Mouse (Mus musculus) myocyte (in vitro differentiated cells): ENCODE data around the gene Cacna1d. TPM values are rescaled to one million over a fixed set of nuclear protein-coding genes. Genes with fewer than 3 reads are reported as not detected.

Experiments
- H3K27me3 ChIP-seq: one replicate; pipeline ENCODE4 v1.6.1; 2011; ENCODE audit not compliant: control insufficient read depth, insufficient read depth, insufficient read length
- H3K36me3 ChIP-seq: one replicate; pipeline ENCODE4 v1.6.1; 2011; ENCODE audit not compliant: control insufficient read depth, insufficient read depth
- H3K4me2 ChIP-seq: one replicate; pipeline ENCODE4 v1.6.1; 2011; ENCODE audit warnings: low read depth, control low read depth
- H3K4me3 ChIP-seq: one replicate; pipeline ENCODE4 v1.5.1; 2011; ENCODE audit warnings: mild to moderate bottlenecking, control low read depth, moderate library complexity
- H3K79me2 ChIP-seq: one replicate; pipeline ENCODE4 v1.6.1; 2011; ENCODE audit not compliant: control insufficient read depth, insufficient read depth
- H3ac ChIP-seq: one replicate; pipeline ENCODE4 v1.6.1; 2011; ENCODE audit not compliant: control insufficient read depth, insufficient read length
- CEBPB ChIP-seq: IDR thresholded peaks from 2 replicates; pipeline ENCODE4 v1.6.1; 2011; ENCODE audit warnings: mild to moderate bottlenecking, moderate library complexity; ENCODE audit not compliant: poor library complexity, insufficient read depth, severe bottlenecking
- E2F4 ChIP-seq: IDR thresholded peaks from one replicate; pipeline ENCODE4 v1.6.1; 2011; ENCODE audit warnings: mild to moderate bottlenecking, control low read depth, moderate library complexity; ENCODE audit not compliant: insufficient read depth
- MAX ChIP-seq: IDR thresholded peaks from one replicate; pipeline ENCODE4 v1.6.1; 2011; ENCODE audit warnings: low read depth, mild to moderate bottlenecking, control low read depth
- MYOG ChIP-seq, 3 experiments: IDR thresholded peaks; one replicate each; pipeline ENCODE4 v1.6.1; 2011; ENCODE audit warnings: control low read depth in 2 of 3, low read depth in 2 of 3, mild to moderate bottlenecking in 2 of 3; ENCODE audit not compliant: insufficient read length in 2 of 3, control insufficient read depth in 1 of 3, insufficient read depth in 1 of 3
- POLR2A ChIP-seq: IDR thresholded peaks from one replicate; pipeline ENCODE4 v1.6.1; 2011; ENCODE audit warnings: low read depth, mild to moderate bottlenecking, control low read depth, moderate library complexity; ENCODE audit not compliant: insufficient read length
- POLR2AphosphoS2 ChIP-seq: IDR thresholded peaks from one replicate; pipeline ENCODE4 v1.6.1; 2011; ENCODE audit warnings: low read depth, control low read depth; ENCODE audit not compliant: insufficient read length
- REST ChIP-seq: IDR thresholded peaks from one replicate; pipeline ENCODE4 v1.6.1; 2011; ENCODE audit warnings: mild to moderate bottlenecking, control low read depth, moderate library complexity; ENCODE audit not compliant: insufficient read depth, insufficient read length
- SRF ChIP-seq: IDR thresholded peaks from one replicate; pipeline ENCODE4 v1.6.1; 2011; ENCODE audit warnings: low read depth; ENCODE audit not compliant: control insufficient read depth, insufficient read length
- TCF12 ChIP-seq: IDR thresholded peaks from one replicate; pipeline ENCODE4 v1.6.1; 2011; ENCODE audit warnings: mild to moderate bottlenecking, control low read depth; ENCODE audit not compliant: poor library complexity, insufficient read depth, severe bottlenecking
- TCF3 ChIP-seq: IDR thresholded peaks from one replicate; pipeline ENCODE4 v1.6.1; 2011; ENCODE audit warnings: low read depth, control low read depth; ENCODE audit not compliant: insufficient read length
- USF1 ChIP-seq: IDR thresholded peaks from one replicate; pipeline ENCODE4 v1.6.1; 2011; ENCODE audit warnings: low read depth, mild to moderate bottlenecking, control low read depth, moderate library complexity
- polyA plus RNA-seq: library from polyadenylated mRNA; unstranded; fragments of >200 nt; fragmentation: generic; extraction: Trizol; gene quantifications from one replicate; pipeline ENCODE4 v1.2.1, GENCODE M21; 2012; ENCODE audit warnings: missing spikeins

Gene Cacna1d
- polyA plus RNA-seq, 1 experiment, result not detected

DNA sequence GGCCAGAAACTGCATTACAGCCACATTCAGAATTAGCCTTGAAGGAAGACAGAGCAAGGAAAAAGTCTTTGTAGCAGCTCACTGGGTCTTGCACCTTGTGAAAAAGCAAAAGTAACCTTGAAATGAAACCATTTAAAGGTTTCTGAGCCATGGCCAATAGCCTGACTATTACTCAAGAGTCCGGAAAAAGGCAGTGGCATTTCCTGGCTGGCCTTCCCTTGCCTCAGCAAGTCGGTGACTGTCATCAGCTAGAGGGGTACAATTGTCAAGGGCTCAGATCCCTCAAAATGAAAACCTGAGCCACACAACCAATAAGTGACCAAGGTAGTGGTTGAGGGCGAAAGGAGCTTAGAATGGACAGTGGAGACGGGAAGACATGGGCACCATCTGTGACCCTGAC, 66.6 kb downstream of the Cacna1d start:
- Histone ChIP-seq H3K4me3 (no peak overlapping the region), H3ac (no peak overlapping the region), H3K36me3 (no peaks in the 10 kb centered on the region), H3K27me3 (peaks cover 2% of the 10 kb centered on the region), H3K79me2 (no peaks in the 10 kb centered on the region), H3K4me2 (no peak overlapping the region)
- TF ChIP-seq MYOG (IDR thresholded peaks at IDR 0.05; ENCODE audit: control insufficient read depth in 1 of 3, insufficient read depth in 1 of 3, insufficient read length in 2 of 3, low read depth in 2 of 3) (no peak), TCF3 (no peak), E2F4 (no peak), MAX (no peak), TCF12 (no peak), SRF (no peak)

DNA sequence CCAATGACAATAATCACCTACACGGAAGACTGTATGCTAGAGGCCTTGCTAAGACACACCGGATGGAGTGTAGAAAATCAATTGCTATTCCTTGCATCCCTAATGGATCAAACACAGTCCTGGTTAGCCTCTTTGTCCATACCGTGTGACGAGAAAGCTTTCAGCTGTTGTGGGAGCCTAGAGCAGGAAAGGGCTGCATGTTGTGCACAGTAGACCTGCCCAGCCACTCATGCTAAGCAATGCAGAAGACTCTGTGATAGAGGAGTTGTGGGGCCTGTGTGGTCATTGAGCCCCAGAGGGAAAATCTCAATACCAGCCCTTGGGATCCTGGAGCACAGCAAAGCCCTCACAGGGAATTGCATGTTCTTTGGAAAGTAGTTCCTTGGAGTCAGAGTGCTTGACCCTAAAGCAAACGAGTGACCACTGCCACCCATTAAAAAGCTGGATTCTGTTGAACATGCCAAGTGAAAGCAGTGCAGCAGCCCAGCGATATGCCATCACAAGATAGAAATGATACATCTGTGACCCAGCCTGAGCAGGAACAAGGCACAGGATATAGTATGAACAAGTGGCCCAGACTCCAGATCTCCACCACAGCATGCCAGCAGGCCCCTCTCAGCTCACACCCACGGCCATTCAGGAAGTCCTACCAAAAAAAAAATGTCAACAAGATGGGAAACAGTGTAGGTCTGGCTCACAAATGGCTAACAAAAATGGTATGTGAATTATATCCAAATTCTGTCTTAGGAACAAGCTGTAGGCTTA, 68.7 kb downstream of the Cacna1d start:
- Histone ChIP-seq H3K79me2 (no peaks in the 10 kb centered on the region), H3K36me3 (no peaks in the 10 kb centered on the region), H3K4me2 (no peak overlapping the region), H3K27me3 (no peaks in the 10 kb centered on the region), H3ac (no peak overlapping the region), H3K4me3 (no peak overlapping the region)
- TF ChIP-seq TCF12 (no peak), CEBPB (no peak), MYOG (IDR thresholded peaks at IDR 0.05; ENCODE audit: control insufficient read depth in 1 of 3, insufficient read depth in 1 of 3, insufficient read length in 2 of 3, low read depth in 2 of 3) (no peak), POLR2A (no peak)

DNA sequence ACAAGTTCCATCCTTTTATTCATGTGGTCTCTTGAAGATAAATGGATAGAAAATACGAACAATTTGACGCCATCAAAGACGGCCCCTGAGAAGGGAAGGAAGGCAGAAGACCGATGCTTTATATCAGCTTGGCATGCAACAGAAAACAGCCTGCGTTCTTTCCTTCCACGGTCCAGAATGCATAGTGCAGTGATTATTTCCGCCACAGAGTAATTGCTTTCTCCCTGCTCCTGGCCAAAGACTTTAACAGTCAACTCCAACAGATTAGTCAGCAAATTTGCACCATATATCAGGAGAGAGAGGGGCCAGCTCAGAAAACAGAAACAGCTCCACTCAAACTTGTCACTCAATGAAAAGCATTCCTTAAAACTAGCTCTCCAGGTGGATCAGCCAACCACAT, 71.8 kb downstream of the Cacna1d start:
- no peaks in the 10 kb centered on the region for H3K36me3 ChIP-seq
- H3K79me2 ChIP-seq, result no peaks in the 10 kb centered on the region
- no peaks in the 10 kb centered on the region for H3K27me3 ChIP-seq
- H3ac ChIP-seq, result no peak overlapping the region
- no peak overlapping the region for H3K4me3 ChIP-seq
- TF ChIP-seq USF1, result no peak
- no peak overlapping the region for H3K4me2 ChIP-seq

DNA sequence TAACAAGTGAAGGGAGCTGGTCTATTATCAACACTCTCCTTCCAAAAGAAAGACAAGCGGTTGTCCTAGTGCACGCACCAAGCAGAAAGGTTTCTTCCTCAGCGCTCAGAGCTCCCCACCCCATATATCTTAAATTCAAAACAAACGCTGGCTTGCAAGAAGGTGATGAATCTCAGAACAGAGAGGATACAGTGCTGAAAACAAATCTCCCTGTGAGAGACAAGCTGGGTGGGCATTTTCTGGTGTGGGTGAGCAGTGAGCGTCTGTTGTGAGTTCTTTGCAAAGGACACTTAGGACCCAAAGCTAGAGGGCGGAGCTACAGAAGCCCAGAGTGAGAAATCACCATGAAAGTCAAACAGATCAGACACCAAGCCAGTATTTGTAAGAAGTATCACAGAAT, 72.2 kb downstream of the Cacna1d start:
- Histone ChIP-seq H3K36me3 (no peaks in the 10 kb centered on the region), H3K79me2 (no peaks in the 10 kb centered on the region), H3K27me3 (no peaks in the 10 kb centered on the region), H3ac (no peak overlapping the region), H3K4me2 (no peak overlapping the region), H3K4me3 (no peak overlapping the region)
- no peak for TF ChIP-seq CEBPB
- TF ChIP-seq POLR2AphosphoS2, result no peak

DNA sequence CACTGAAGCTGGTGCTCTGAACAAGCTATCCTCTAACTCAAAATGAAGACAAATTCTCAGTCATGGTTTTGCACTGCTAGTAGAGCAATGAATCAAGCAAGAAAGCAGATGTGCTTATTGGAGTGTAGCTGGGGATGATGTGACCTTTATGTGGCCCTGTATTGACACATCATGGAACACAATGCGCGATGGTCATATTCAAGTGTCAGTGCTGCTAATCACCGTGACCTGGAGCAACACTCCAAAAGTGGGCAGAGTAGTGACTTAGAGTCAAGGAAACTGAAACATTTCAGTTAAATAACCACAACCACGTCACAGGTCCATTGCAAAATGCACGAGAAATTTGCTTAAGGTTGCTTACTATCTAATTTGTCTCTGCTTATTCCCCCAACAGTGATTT, 75.4 kb downstream of the Cacna1d start:
- Histone ChIP-seq H3K79me2 (no peaks in the 10 kb centered on the region), H3ac (no peak overlapping the region), H3K4me2 (no peak overlapping the region), H3K4me3 (no peak overlapping the region), H3K27me3 (no peaks in the 10 kb centered on the region), H3K36me3 (no peaks in the 10 kb centered on the region)
- no peak for TF ChIP-seq REST
- no peak for TF ChIP-seq POLR2A
- no peak for TF ChIP-seq TCF3
- no peak for TF ChIP-seq SRF
- TF ChIP-seq TCF12, result no peak

DNA sequence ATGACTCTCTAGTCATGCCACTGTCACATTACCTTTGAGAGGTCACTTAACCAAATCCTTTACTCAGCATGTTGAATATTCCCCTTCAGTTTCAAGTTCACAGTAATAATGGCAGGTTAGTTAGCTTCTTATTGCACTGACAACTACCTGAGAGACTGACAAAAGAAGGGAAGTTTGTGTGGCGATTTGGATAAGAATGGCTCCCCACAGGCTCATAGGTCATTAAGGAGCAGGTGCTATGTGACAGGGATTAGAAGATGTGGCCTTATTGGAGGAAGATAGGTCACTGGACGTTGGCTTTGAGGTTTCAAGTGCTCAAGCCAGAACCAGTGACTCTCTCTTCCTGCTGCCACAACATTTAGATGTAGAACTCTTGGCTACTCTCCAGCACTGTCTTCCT, 77.1 kb downstream of the Cacna1d start:
- H3K4me3 ChIP-seq, result no peak overlapping the region
- H3K36me3 ChIP-seq, result no peaks in the 10 kb centered on the region
- H3K4me2 ChIP-seq, result no peak overlapping the region
- H3K27me3 ChIP-seq, result no peaks in the 10 kb centered on the region
- H3ac ChIP-seq, result no peak overlapping the region
- no peaks in the 10 kb centered on the region for H3K79me2 ChIP-seq
- TF ChIP-seq E2F4, result no peak
- no peak for TF ChIP-seq TCF3
- no peak for TF ChIP-seq MAX
- no peak for TF ChIP-seq REST
- TF ChIP-seq POLR2AphosphoS2, result no peak
- TF ChIP-seq TCF12, result no peak
- no peak for TF ChIP-seq POLR2A
